Mouse (Mus musculus) mouse trophoblast stem cell (cell line): ENCODE results near the gene Slc2a3.
"Not testable (repeated sequence)": the region's sequence is repeated elsewhere in the genome, so short reads cannot be mapped to it uniquely, and the experiment has no call there.

ENCODE experiments used
- in situ Hi-C, 2 experiments: fragments of 300-500 bp; cut with MseI, MboI; formaldehyde crosslinking; loops; 2 replicates in 1 of 2; 3 replicates in 1 of 2; pipeline ENCODE4 v1.15.1; 2025

Slc2a3 gene

DNA sequence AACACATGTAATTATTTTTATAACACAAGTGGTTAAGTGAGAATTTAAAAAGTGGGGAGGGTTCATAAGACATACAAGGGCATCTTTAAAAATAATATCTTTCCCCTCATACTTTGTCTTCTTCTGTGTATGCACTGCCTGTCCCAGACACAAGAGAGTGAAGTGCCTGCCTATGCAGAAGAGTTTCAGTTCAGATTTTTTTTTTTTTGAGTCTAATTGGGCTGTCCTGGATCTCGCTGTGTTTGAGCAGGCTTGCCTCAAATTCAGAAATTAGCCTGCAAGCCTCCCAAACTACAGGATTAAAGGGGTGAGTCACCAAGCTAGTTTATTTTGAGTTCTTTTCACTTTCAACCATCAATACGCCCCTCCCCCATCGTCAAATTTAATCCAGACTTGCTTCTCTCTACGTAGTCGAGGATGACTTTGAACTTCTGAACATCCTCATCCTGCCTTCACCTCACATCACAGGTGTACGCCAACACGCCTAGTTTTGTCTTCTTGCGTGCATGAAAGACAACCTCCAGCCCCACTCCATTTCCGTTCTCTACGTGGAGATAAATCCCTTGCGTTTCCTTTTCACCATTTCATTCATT lies 8.7 kb upstream of the Slc2a3 start:
- in situ Hi-C loops: loop anchor here in 1 of 2 experiments (5.0 kb wide), 1 partner anchor 62 kb away; the partner anchor contains the start of gene Necap1

DNA sequence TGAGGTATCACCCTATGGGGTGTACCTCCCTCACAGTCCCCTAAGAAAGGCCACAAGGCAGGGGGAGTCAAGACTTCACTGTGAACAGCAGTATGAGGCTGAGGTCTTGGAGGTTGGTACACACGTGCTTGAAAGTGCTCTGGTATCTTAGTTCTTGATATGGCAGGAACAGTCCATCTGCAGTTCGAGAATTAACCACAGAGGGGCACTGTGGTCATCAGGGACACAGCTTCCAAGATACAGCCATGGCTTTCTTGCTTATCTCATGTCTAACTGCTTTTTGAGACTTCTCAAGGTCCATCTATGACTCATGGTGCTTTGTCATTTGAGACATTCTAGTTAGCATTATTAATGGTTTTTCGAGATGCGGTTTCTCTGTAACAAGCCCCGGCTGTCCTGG lies 3.0 kb upstream of the Slc2a3 start:
- in situ Hi-C loops: no loop called here

DNA sequence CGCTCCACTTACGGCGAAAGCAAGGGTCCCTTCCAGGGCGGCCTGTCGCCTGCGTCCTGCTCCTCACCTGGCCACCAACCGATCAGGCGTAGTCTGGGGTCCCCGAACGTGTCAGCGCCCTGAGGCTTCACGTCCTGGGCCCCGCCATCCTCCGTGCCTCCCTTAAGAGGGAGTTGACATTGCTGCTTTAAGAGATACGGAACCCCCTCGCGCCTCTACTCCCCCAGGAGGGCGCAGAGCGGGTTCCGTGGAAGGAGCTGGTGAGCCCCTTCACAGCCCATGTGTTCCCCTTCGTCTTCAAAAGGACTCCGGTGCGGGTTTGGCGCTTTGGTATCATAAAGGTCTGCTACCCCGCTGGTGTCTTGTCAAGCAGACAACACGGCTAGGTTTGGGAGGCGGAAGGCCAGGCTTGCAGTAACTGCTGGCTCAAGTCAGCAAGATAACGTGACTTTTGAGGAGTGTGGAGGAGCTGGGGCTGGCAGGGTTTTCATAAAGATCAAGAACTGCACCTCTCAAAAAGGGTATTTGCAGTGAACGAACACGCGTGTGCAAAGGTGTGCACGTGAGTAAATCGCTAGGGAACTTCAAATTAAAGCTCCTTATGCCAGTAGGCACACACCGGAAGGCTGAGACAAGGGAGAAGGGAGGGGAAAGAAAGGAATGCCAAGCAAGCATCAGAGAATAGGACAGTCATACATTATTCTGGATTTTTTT lies 518 bp upstream of the Slc2a3 start:
- in situ Hi-C loops: no loop called here

DNA sequence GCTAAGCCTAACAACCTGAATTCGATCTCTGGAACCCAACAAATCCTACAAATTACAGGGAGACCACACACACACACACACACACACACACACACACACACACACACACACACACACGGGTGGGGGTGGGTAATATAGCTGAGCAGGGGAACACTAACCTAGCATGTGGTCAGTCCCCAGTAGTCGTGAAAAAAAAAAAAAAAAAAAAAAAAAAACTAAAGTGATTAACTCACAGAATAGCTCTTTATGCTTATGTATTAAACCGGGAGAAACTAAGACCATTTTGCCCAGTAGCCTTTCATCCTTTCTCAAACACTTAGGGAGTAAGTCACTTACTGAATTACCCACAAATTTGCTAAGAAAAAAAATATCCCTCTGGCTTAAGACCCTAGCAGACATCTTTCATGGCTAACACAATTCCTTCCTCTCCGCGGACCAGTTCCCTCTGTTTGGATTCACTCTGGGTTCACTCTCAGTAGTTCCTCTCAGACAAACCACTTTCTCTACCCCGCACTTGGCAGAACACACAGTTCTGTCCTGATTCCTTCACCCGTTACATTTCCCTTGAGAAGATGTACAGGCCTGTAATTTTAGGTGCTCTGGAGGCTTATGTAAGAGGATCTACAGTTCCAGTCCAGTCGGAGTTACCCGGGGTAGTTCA lies 670 bp downstream of the Slc2a3 start:
- in situ Hi-C loops: no loop called here

DNA sequence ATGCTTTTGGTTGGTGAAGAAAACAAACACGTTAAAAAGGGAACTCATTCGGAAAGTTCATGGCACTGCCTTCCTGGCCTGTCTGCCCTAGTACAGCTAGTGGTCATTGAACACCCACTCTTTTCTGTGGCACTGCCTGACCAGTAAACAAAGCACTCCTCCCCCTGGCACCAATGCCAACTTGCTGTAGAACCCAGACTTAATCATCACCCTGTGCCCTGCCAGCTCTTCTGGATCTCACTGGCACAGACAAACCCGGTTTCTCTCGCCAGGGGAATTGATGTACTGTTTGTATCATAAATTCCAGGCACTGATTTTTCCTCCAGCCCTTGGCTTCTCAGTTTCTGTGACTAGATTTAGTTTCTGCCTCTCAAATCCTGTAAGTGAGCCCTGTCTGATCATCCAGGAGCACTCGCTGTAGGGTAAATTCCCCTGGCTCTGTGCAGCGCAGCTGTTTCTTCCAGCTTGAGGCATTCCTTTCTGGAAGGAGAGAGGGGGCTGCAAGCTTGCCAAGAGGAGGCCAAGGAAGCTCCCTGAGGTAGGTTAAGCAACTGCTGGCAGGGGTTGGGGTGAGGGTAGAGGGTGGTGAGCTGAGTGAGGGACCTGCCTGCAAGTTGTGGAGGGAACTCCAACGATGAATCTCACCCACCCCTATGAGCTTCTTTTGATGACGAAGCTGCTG lies 6.0 kb downstream of the Slc2a3 start:
- in situ Hi-C loops: no loop called here

DNA sequence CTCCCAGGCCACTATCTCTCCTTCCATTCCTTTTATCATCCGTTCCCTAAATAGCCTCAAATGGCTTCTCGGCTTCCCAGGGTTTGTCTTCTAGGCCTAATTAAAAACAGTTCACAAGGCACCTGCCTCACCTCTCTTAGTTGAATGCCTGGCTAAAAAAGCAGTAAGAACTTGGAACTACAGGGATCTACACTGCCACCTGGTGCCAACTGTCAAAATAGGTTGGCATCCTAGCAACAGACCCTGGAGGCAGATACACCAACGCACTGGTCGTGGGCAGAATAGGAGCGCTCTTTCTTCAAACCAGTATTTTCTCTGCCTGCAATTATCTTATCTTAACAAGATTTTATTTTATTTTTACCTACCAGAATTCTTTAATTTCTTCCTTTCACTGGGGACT lies 15.2 kb downstream of the Slc2a3 start:
- in situ Hi-C loops: loop anchor here in 1 of 2 experiments (5.0 to 10.0 kb wide), 2 partner anchors 44 to 121 kb away; no protein-coding TSS in a partner anchor

DNA sequence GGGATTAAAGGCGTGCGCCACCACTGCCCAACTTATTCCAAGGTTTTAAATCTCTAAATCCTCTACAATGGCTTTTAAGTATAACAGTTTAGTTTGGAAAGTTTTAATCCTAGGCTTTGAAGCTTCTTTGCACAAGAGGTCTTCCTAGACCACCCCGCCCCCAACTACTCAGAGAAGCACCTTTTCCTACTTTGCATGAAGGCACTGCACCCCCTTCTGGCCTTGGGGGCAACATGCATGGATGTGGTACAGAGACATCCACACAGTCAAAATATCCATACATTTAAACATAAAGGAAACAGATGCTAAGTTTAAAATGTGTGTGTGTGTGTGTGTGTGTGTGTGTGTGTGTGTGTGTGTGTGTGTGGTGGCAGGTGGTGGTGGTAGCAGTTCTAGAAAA lies 16.6 kb downstream of the Slc2a3 start:
- in situ Hi-C loops: loop anchor here in 1 of 2 experiments (5.0 to 10.0 kb wide), 2 partner anchors 43 to 120 kb away; no protein-coding TSS in a partner anchor

DNA sequence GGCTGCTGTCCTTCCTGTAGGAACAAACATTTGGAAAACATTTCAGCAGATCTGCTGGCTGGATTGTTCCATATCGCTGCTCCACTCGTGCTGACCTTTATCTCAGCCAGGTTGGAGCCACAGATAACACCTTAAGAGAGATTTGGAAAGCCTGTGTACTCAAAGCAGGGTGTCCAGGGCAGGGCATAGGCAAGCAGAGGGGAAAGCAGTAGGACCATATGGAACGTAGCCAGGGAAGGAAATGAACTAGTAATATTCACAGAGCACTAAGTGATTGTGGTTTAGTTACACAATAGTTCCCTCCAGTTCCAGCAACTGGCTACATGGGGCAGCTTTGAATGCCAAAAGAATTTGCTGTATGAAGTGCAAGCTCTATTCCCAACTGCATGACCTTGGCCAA lies 19.3 kb downstream of the Slc2a3 start:
- in situ Hi-C loops: loop anchor here in 1 of 2 experiments (10.0 kb wide), 1 partner anchor 117 kb away; no protein-coding TSS in a partner anchor

DNA sequence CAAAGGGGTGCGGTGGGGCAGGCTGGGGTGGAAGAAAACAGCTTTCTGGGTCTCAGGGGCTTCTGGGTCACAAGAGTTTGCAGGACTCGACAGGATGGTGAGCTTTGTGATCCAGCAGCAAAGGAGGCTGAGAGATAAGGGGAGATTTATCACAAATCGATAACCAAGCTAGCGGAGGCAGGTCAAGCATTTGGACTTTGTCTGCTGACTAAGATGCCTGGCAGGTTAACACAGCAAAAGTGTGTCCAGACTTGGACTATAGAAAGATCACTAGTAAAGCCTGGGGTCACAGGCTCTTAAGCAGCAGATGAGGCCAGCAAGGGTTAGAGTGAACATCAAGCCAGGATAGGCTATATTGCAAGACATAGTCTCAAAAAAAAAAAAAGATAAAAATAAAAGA lies 20.3 kb downstream of the Slc2a3 start:
- in situ Hi-C loops: loop anchor here in 1 of 2 experiments (10.0 kb wide), 1 partner anchor 116 kb away; no protein-coding TSS in a partner anchor

DNA sequence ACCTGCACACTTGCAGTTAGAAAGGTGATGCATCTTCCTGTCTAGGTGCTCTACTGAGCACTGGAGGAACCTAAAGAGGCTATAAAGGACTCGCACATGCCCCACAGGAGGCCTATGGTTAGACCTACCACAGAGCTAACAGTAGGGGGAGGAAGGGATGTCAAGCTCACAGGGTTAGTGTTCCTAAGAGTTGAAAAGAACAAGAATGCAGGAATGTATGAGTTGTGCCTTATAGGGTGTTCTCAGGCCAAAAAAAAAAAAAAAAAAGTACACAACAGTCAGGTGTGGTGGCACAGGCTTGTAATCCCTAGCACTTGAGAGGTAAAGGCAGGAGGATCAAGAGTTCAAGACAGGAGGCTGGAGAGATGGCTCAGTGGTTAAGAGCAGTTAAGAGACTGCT lies 21.5 kb downstream of the Slc2a3 start:
- in situ Hi-C loops: loop anchor here (5.0 to 10.0 kb wide), 2 partner anchors 38 to 115 kb away; no protein-coding TSS in a partner anchor

DNA sequence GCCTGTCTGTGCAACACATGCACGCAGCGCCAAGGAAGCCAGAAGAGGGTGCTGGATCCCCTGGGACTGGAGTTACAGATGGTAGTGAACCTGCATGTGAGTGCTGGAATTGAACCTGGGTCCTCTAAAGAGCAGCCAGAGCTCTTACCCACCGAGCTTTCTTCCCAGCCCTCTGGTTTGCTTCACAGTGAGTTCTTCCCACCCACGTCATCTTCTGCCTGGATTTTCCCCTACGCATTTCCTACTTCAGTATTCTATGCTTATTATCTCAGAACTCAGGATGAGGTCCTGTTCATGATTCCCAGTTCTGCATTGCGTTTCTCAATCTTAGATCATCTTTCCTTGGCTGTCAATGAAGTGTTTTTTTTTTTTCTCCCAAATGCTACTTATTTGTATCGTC lies 25.4 kb downstream of the Slc2a3 start:
- in situ Hi-C loops: loop anchor here in 1 of 2 experiments (5.0 kb wide), 1 partner anchor 34 kb away; no protein-coding TSS in a partner anchor

DNA sequence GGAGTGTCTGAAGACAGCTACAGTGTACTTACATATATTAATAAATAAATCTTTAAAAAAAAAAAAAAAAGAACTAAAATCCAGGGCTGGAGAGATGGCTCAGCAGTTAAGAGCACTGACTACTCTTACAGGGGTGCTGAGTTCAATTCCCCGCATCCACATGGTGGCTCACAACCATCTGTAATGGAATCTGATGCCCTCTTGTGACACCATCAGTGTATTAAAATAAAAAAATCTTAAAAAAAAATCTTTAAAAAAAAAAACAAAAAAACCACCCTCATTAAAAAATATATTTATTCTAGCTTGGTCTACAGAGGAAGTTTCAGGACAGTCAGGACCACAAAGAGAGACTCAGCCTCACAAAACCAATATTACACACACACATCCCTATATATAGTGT lies 27.1 kb downstream of the Slc2a3 start:
- in situ Hi-C loops: no loop called here

DNA sequence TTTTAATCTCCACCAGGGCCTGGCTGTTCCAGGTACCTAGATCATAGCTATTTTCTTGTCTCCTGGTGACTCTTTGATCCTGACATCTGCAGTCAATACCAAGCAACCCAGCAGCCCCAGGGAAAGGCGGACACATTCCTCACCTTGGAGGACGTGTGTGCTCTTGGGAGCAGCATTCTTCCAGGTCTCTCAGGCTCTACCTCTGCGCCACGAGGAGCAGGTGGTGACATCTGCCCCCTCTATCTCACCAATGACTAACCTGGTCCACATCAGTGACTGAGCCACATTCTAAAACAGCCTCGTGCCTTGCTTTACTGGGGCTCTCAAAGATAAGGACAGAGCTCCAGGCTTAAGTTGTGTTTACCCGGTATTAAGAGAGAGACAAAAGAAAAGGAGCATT lies 28.7 kb downstream of the Slc2a3 start:
- in situ Hi-C loops: no loop called here

DNA sequence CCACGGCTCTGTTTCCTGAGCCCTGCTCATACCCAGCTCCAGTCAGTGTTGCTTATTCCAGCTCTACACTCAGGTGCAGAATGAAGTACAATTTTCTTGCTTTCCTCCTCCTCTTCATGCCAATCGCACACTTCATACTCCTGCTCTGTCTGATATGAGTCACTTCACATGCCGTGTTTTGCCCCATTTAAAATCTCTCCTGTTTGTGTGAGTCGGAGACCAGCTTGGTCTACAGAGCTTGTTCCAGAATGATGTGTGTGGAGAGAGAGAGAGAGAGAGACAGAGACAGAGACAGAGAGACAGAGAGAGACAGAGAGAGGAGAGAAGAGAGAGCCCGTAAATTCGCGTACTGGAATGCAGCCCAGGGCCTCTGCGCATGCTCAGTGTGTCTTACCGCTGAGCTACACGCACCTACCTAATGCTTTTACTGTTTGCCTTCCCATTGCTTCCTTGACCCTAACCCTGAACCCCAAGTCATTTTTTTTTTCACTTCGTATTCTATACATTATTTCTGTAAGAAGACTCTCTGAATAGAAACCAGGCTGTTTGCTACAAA lies 30.6 kb downstream of the Slc2a3 start:
- in situ Hi-C loops: no loop called here

DNA sequence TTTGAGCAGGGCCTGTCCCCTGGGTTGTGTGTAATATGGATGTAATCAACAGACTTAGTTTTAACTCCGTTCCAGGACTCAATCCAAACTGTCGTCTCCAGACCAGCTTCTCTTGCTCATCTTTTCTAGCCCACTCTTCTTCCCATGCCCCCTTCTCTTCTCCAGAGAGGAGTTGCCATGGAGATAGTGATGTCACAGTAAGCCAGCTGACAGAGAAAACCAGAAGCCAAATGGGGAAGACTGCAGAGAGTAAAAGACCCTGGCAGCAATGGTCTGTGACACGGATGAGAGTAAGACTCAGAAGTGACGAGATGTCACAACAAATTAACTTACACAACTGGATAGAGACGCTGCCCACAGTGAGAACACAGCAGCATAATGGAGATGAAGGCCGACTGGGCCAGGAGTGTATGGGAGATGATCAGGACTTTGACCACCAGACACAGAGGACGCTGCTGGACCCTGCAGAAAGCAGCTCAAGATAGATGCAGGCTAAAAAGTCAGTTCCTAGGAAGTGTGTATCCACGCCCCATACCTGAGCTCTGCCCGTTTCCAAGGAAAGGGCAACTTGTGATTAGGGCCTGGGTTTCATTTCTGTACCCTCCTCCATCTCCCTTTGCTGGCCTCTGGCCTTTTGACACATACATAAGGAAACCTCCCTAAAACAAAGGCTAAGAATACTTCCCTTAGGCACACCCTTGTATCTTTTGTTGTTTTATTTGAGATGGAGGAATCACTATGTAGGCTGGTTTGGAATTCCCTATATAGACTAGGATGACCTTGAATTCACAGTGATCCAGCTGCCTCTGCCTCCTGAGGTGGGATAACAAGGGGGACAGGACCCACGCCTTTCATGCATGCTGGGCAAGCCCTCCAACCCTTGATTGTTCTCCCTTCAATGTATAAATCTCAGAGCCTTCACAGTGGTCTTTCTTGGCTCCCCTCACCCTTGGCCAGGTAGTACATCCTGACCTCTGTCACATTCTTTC lies 31.4 kb downstream of the Slc2a3 start:
- in situ Hi-C loops: no loop called here

DNA sequence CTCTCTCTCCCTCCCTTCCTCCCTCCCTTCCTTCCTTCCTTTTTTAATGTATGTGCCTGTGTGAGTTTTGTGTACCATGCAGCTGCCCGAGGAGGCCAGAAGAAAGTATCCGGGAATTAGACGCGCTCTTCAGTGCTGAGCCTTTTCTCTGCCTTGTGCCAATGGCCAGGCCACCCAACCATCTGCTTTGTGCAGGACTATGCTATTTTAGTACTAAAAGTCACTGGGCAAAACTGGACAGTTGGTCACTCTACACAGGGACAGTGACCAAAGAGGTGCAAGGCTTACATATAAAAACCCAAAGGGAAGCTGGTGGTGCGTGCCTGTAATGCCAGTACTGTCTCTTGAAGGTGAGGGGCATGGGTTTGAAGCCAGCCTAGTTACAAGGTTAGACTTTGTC lies 33.2 kb downstream of the Slc2a3 start:
- in situ Hi-C loops: no loop called here

DNA sequence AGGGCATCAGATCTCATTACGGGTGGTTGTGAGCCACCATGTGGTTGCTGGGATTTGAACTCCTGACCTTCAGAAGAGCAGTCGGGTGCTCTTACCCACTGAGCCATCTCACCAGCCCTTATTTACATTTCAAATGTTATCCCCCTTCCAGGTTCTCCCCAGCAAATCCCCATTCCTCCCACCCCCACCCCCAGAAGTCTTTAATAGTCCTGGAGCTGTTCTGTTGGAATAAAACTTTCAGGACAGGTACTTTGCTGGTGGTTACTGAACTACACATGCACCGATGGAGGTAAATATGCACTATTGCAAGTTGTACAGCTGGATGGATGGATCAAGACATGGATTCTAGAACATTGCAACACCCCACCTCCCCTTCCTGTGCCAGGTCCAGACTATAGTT lies 34.4 kb downstream of the Slc2a3 start:
- in situ Hi-C loops: not testable (repeated sequence)

DNA sequence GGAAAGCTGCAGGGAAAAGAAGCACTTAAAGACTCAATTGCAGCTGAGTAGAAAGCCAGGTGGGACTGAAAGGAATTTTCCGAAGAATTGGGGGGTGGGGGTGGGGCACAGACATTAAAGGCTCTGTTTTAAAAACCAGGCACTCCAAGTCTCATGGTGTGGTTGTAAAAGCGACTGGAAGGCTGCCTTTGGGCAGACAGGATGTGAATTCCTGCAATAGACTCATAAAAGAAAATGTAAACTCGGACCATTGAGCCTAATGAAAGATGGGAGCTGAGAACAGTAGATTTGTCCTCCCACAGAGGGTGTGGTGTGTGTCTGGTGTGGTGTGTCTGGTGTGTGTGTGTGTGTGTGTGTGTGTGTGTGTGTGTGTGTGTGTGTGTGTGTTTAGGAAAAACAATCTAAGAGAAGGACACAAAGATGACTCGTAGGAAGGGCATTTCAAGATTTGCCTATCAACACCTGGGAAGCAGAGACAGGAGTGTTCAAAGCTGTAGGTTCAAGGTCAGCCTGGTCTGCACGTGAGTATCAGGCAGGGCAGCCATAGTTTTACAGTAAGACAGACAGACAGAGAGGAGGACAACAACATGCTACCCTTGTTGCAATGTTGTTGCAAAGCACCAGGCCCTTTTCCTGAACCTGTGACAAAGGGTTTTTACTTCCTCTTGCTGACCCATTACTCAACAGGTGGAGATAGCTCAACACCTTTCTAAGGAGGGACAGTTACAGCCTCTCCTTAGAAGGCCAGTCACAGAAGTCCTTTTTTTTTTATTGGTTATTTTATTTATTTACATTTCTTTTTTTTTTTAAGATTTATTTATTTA lies 35.1 kb downstream of the Slc2a3 start:
- in situ Hi-C loops: no loop called here

DNA sequence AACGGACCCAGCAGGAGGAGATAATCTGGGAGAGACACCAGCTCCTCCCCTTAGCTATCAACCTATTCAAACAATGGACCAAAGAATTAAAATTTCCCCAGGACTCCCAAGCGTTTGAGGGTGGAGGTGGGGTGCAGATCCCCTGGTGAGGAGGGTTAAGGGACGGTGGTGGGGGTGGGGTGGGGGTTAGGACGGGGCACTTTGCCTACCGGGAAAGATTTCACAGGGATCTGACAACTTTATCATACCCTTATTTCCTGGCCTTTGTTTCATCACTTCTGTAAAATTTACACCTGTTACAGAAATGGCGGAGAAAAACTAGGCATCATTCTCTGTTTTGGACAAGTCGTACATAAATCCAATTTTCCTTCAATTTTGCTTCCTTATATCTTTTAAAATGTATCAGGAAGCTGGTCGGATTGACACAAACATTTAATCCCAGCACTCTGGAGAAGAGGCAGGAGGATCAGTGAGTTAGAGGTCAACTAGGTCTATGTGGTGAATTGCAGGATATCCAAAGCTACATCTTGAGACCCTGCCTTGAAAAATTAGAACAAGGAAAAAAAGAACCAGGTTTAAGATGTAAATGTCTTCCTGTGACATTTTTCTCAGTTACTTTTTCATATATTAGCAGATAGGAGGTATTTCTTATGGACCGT lies 36.0 kb downstream of the Slc2a3 start:
- in situ Hi-C loops: no loop called here
